Mouse (Mus musculus): Measurements from ENCODE around the gene Eva1c. TPM values are rescaled to one million over a fixed set of nuclear protein-coding genes. Genes with fewer than 3 reads are reported as not detected.

Eva1c gene
- total RNA-seq, 2 experiments from 2014 or later: 2.2 to 2.9 TPM

DNA sequence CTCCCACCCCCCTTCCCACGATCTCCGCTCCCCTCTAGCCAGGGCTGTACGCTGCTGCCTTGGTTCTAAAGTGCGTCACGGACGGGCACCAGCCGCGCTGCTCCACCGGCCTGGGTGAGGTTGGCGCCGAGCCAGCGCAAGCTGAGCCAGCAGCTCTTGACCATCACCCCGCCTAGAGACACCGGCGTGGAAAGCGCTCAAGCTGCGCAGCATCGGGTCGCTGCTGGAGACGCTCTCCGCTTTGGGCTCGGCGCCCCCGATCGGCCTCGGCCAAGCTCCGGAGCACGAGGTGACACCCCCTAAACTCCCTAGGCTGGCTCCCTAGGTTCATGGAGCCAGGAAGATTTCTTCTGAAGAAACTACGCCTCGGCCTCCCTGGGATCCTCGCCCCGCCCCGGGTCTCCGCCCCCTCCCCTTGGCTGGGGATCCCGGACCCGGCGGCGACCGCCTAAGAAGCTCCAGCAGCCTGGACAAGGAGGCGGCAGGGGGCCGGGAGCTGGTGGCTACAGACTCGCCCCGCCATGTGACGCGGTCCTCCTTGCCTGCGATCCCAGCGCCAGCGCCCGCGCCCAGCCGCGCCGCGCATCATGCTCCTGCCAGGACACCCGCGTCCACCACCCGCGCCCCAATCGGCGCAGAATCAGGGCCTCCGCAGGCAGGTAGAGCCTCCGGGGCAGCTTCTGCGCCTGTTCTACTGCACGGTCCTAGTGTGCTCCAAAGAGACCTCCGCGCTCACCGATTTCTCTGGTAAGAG, 4.3 kb downstream of the Eva1c start:
- TF ChIP-seq CTCF (conservative IDR thresholded peaks at IDR 0.05): no peak
- H3K27ac ChIP-seq: peak overlapping the region; percentile 84
- peak; percentile 17 to 44 for DNase-seq (ENCODE audit: low spot score in 2 of 2)
- peak overlapping the region; percentile 68 for H3K4me3 ChIP-seq

DNA sequence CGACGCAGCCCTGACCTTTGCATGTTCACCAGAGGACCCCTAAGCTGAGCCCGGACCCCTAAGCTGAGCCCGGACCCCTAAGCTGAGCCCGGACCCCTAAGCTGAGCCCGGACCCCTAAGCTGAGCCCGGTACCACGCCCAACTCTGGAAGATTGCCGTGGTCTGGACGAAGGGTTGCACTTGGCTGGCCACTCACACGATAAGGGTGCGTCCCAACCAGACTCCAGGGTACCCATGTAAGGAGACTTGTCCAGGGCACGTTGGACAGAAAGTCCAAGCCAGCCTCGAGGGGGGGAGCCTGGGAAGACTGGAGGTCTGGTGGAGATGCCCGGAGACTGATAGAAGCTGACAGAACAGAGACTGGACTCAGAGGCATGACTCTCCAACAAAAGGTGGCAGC, 5.2 kb downstream of the Eva1c start:
- no peak for TF ChIP-seq CTCF (conservative IDR thresholded peaks at IDR 0.05)
- Histone ChIP-seq H3K4me3 (peak overlapping the region; percentile 68; the same call in 1 of the 2 replicates), H3K27ac (no peak overlapping the region)
- DNase-seq (ENCODE audit: low spot score in 2 of 2): no peak

DNA sequence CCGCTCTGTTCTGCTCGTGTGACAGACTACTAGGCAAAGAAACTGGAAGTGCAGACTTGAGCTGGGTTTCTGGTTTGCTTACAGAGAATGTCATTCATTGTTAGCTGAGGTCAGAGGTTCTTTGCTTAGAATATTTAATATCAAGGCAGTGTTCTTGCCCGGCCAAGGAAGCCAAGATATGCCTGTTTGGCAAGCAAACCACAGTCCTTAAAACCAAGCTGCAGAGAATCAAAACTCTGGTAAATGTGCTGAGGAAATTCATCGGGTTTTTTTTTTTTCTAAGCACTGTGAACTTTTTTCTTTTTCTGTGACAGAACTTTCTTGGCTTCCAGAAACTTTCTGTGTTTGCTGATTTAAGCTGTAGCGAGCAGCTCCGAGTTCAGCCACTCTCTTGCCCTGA, 6.0 kb downstream of the Eva1c start:
- no peak for DNase-seq (ENCODE audit: low spot score in 2 of 2)
- no peak for TF ChIP-seq CTCF (conservative IDR thresholded peaks at IDR 0.05)
- Histone ChIP-seq H3K27ac (no peak overlapping the region), H3K4me3 (no peak overlapping the region)

DNA sequence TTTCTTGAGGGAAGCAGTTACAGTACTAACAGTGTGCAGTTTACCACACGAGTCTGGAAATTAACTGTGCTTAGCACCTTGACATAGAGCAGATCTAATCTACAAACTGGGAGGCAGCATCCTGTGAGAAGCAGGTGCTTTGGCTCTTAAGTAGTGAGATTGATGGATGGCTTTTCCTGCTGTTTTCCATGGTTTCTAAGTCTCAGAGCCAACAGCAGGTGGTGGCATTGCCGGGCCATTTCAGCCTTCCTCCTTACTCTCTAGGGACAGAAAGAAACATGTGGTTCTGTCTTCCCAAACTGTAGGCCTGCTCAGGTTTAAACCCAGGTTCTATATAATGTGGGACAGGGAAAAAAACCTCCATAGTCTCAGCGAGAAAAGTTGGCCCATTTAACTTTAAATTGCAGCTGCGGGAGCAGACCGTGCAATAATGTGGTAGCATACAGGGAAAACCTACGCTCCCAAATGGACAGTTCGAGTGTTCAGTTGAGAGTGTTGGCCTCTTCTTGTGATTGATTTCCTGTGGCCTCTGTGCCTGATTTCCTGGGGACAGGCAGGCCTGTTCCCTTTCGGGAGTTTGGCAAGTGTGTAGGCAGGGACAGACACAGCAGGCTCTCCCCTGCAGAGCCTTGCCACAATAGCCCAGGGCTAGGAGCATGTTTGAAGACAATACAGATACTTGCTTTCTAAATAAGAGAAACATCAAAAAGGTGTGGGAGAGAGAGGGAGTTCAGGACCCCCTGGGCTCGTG, 6.7 kb downstream of the Eva1c start:
- Histone ChIP-seq H3K27ac (no peak overlapping the region), H3K4me3 (no peak overlapping the region)
- TF ChIP-seq CTCF (conservative IDR thresholded peaks at IDR 0.05): no peak; the same call in 1 of the 2 replicates
- no peak for DNase-seq (ENCODE audit: low spot score in 2 of 2)

GRCm38 (mm10) chr16:90837431-90837830, 10.9 kb downstream of the Eva1c start:
- DNase-seq (ENCODE audit: low spot score in 2 of 2): no peak
- Histone ChIP-seq H3K4me3 (no peak overlapping the region), H3K27ac (no peak overlapping the region)
- no peak for TF ChIP-seq CTCF (conservative IDR thresholded peaks at IDR 0.05)

DNA sequence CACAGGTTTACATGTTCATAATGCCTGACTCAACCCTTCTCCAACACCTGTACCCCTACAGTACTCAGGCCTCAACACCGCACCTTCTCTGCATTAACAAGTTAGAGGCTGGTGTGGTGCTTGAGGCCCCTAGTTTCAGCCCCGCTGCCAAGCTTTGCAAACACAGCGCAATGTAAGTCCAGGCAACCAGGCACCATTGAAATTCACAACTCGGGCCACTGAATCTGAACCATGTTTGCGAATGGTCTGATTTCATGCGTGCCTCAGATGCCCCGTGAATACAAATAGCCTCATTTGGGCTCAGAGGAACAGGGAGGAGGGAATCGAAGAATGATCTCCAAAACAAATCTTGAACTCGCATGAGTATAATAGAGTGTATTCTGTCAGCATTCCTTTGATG, 15.6 kb downstream of the Eva1c start:
- DNase-seq (ENCODE audit: low spot score in 2 of 2): no peak
- TF ChIP-seq CTCF (conservative IDR thresholded peaks at IDR 0.05): no peak
- no peak overlapping the region for H3K27ac ChIP-seq

DNA sequence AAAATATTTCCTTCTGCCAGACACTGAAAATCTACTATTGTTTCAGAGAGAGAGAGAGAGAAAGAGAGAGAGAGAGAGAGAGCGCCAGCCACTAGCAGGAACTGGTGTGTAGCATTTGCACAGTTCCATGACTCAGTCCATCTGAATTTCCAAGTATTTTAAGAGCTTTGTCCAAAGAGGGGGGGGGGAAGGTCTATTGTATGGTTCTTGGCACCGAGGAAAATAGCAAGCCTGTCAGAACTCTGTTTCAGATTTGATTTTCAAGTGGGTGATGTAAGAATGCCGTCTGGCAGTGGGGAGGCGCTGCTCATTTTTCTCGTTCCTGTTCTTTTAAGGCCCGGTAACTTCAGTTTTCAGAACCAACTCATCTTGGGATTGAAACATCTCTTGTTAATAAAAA, 18.5 kb downstream of the Eva1c start:
- H3K27ac ChIP-seq: no peak overlapping the region
- 0 out of 2 replicates have a peak, but pooled peaks have one; percentile 16 for TF ChIP-seq CTCF (conservative IDR thresholded peaks at IDR 0.05)
- no peak overlapping the region for H3K4me3 ChIP-seq
- DNase-seq (ENCODE audit: low spot score in 2 of 2): no peak

More for the DNA sequence above, 15.6 kb downstream of the Eva1c start:
- H3K4me3 ChIP-seq: no peak overlapping the region

DNA sequence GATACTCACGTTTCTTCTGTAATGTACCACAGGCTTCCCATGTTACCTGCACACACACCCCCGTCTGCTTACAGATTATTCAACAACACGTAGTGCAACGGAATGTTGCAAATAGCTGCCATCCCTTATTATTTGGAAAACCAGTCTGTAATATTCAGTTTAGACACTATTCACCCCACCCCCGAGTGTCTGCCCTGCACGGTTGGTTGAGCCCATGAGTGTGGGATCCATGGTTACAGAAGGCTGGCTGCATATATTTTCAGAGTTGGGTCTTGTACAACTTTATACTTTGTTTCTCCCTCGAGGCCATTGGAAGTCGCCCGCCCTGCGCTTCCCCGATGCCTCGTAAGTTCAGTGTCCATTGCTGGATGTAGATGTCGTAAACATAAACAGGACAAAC, 19.1 kb downstream of the Eva1c start:
- DNase-seq (ENCODE audit: low spot score in 2 of 2): no peak
- Histone ChIP-seq H3K27ac (no peak overlapping the region), H3K4me3 (no peak overlapping the region)
- TF ChIP-seq CTCF (conservative IDR thresholded peaks at IDR 0.05): no peak

- Histone ChIP-seq H3K4me3 (no peak overlapping the region), H3K27ac (no peak overlapping the region)
- no peak for DNase-seq (ENCODE audit: low spot score in 2 of 2)
- no peak for TF ChIP-seq CTCF (conservative IDR thresholded peaks at IDR 0.05)
These were observed 22.2 kb downstream of the Eva1c start for GRCm38 (mm10) chr16:90848697-90849096.

GRCm38 (mm10) chr16:90849262-90849661, 22.7 kb downstream of the Eva1c start:
- no peak for DNase-seq (ENCODE audit: low spot score in 2 of 2)
- Histone ChIP-seq H3K4me3 (no peak overlapping the region), H3K27ac (no peak overlapping the region)
- no peak for TF ChIP-seq CTCF (conservative IDR thresholded peaks at IDR 0.05)

GRCm38 (mm10) chr16:90850881-90851280, 24.4 kb downstream of the Eva1c start:
- no peak for DNase-seq (ENCODE audit: low spot score in 2 of 2)
- H3K27ac ChIP-seq: no peak overlapping the region
- TF ChIP-seq CTCF (conservative IDR thresholded peaks at IDR 0.05): no peak
- no peak overlapping the region for H3K4me3 ChIP-seq

- H3K27ac ChIP-seq: no peak overlapping the region
- no peak overlapping the region for H3K4me3 ChIP-seq
- TF ChIP-seq CTCF (conservative IDR thresholded peaks at IDR 0.05): no peak
- DNase-seq (ENCODE audit: low spot score in 2 of 2): no peak
These were observed 25.3 kb downstream of the Eva1c start for GRCm38 (mm10) chr16:90851621-90852334.

DNA sequence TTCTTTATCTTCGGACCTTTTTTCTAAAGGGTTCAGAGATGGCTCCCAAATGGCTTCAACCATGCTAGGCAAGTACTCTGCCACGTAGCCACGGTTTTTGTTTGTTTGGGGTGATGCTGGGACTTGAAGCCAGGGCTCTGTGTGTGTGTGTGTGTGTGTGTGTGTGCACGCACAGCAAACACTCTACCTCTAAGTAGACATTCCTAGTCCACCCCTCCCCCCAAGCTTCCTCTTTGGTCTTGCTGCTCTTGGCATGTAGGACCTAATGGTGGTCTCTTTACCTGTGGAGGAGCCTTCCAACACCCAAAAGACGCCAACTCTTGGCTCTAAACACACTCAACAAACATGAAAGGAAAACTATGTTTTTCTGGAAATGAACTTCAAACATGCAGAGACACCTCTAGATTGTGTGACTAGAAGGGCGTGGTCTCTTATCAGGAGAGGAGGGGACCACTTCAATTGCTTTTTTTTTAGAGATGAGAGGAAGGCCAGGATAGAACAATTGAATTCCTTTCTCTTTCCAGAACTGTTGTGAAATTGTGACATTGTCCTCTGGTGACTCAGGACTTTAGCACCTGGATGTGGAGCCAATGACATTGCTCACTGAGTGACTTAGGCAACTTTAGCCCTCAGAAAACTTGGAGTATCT, 30.2 kb downstream of the Eva1c start:
- H3K4me3 ChIP-seq: no peak overlapping the region
- no peak overlapping the region for H3K27ac ChIP-seq
- TF ChIP-seq CTCF (conservative IDR thresholded peaks at IDR 0.05): no peak
- DNase-seq (ENCODE audit: low spot score in 2 of 2): no peak
